Mouse (Mus musculus): ENCODE data around the gene Ptger1. TPM values are rescaled to one million over a fixed set of nuclear protein-coding genes. Genes with fewer than 3 reads are reported as not detected.
A peak's percentile ranks its signal among the peaks of the same experiment; 100 is the strongest.

Gene Ptger1
- polyA plus RNA-seq, 1 experiment, result 0.50 TPM

GRCm38 (mm10) chr8:83664096-83664495 is 2.4 kb upstream of the Ptger1 start:
- no peak for DNase-seq
- H3K36me3 ChIP-seq (ENCODE audit: control insufficient read depth, insufficient read depth, low read length), result peaks cover 1% of the 10 kb centered on the region
- peaks cover 6% of the 10 kb centered on the region for H3K4me1 ChIP-seq (replicated peaks; ENCODE audit: control insufficient read depth, insufficient read depth, low read length)
- H3K27me3 ChIP-seq (ENCODE audit: control insufficient read depth, insufficient read depth, low read length), result no peaks in the 10 kb centered on the region
- H3K27ac ChIP-seq (ENCODE audit: control insufficient read depth, insufficient read depth, low read length), result no peak overlapping the region
- 93% methylated on average over 13 of the region's 13 CpGs for WGBS
- TF ChIP-seq POLR2A (IDR thresholded peaks at IDR 0.05; ENCODE audit: control insufficient read depth, extremely low read depth, insufficient read depth, low read length, poor library complexity) (no peak), CTCF (IDR thresholded peaks at IDR 0.05; ENCODE audit: borderline replicate concordance, control insufficient read depth, extremely low read depth, insufficient read depth, low read length, poor library complexity) (no peak)
- H3K4me3 ChIP-seq (ENCODE audit: control insufficient read depth, insufficient read depth, low read length), result no peak overlapping the region

- Histone ChIP-seq H3K36me3 (ENCODE audit: control insufficient read depth, insufficient read depth, low read length) (peaks cover 11% of the 10 kb centered on the region), H3K27me3 (ENCODE audit: control insufficient read depth, insufficient read depth, low read length) (no peaks in the 10 kb centered on the region), H3K27ac (ENCODE audit: control insufficient read depth, insufficient read depth, low read length) (no peak overlapping the region), H3K4me3 (ENCODE audit: control insufficient read depth, insufficient read depth, low read length) (no peak overlapping the region), H3K4me1 (replicated peaks; ENCODE audit: control insufficient read depth, insufficient read depth, low read length) (peaks cover 6% of the 10 kb centered on the region)
- no peak for DNase-seq
- WGBS, result 71% methylated on average over 2 of the region's 2 CpGs
- TF ChIP-seq POLR2A (IDR thresholded peaks at IDR 0.05; ENCODE audit: control insufficient read depth, extremely low read depth, insufficient read depth, low read length, poor library complexity) (no peak), CTCF (IDR thresholded peaks at IDR 0.05; ENCODE audit: borderline replicate concordance, control insufficient read depth, extremely low read depth, insufficient read depth, low read length, poor library complexity) (no peak)
Observed at GRCm38 (mm10) chr8:83664931-83665625, 1.4 kb upstream of the Ptger1 start.

GRCm38 (mm10) chr8:83666866-83667234 is 372 bp downstream of the Ptger1 start:
- Histone ChIP-seq H3K36me3 (ENCODE audit: control insufficient read depth, insufficient read depth, low read length) (peaks cover 29% of the 10 kb centered on the region), H3K27me3 (ENCODE audit: control insufficient read depth, insufficient read depth, low read length) (no peaks in the 10 kb centered on the region), H3K4me3 (ENCODE audit: control insufficient read depth, insufficient read depth, low read length) (no peak overlapping the region), H3K4me1 (replicated peaks; ENCODE audit: control insufficient read depth, insufficient read depth, low read length) (peaks cover 6% of the 10 kb centered on the region), H3K27ac (ENCODE audit: control insufficient read depth, insufficient read depth, low read length) (no peak overlapping the region)
- TF ChIP-seq POLR2A (IDR thresholded peaks at IDR 0.05; ENCODE audit: control insufficient read depth, extremely low read depth, insufficient read depth, low read length, poor library complexity) (no peak), CTCF (IDR thresholded peaks at IDR 0.05; ENCODE audit: borderline replicate concordance, control insufficient read depth, extremely low read depth, insufficient read depth, low read length, poor library complexity) (no peak)
- DNase-seq, result no peak
- 94% methylated on average over 3 of the region's 3 CpGs for WGBS

GRCm38 (mm10) chr8:83667526-83667925 is 1.0 kb downstream of the Ptger1 start:
- peaks cover 4% of the 10 kb centered on the region for H3K4me1 ChIP-seq (replicated peaks; ENCODE audit: control insufficient read depth, insufficient read depth, low read length)

GRCm38 (mm10) chr8:83668010-83668916 is 1.8 kb downstream of the Ptger1 start:
- peak; percentile 75; the same call in 1 of the 2 replicates for TF ChIP-seq CTCF (IDR thresholded peaks at IDR 0.05; ENCODE audit: borderline replicate concordance, control insufficient read depth, extremely low read depth, insufficient read depth, low read length, poor library complexity)
- no peak for TF ChIP-seq POLR2A (IDR thresholded peaks at IDR 0.05; ENCODE audit: control insufficient read depth, extremely low read depth, insufficient read depth, low read length, poor library complexity)
- 57% methylated on average over 80 of the region's 80 CpGs for WGBS
- Histone ChIP-seq H3K27ac (ENCODE audit: control insufficient read depth, insufficient read depth, low read length) (no peak overlapping the region), H3K4me3 (ENCODE audit: control insufficient read depth, insufficient read depth, low read length) (0 out of 2 replicates have a peak overlapping the region, but pooled peaks have one; percentile 8), H3K36me3 (ENCODE audit: control insufficient read depth, insufficient read depth, low read length) (peaks cover 43% of the 10 kb centered on the region), H3K4me1 (replicated peaks; ENCODE audit: control insufficient read depth, insufficient read depth, low read length) (0 out of 2 replicates have a peak, but pooled peaks cover 3% of the 10 kb centered on the region), H3K27me3 (ENCODE audit: control insufficient read depth, insufficient read depth, low read length) (no peaks in the 10 kb centered on the region)
- peak; percentile 71 for DNase-seq

More at GRCm38 (mm10) chr8:83667526-83667925, 1.0 kb downstream of the Ptger1 start:
- H3K27me3 ChIP-seq (ENCODE audit: control insufficient read depth, insufficient read depth, low read length), result no peaks in the 10 kb centered on the region
- 86% methylated on average over 10 of the region's 10 CpGs for WGBS
- DNase-seq, result no peak
- TF ChIP-seq POLR2A (IDR thresholded peaks at IDR 0.05; ENCODE audit: control insufficient read depth, extremely low read depth, insufficient read depth, low read length, poor library complexity) (no peak), CTCF (IDR thresholded peaks at IDR 0.05; ENCODE audit: borderline replicate concordance, control insufficient read depth, extremely low read depth, insufficient read depth, low read length, poor library complexity) (no peak)
- H3K27ac ChIP-seq (ENCODE audit: control insufficient read depth, insufficient read depth, low read length), result no peak overlapping the region
- H3K4me3 ChIP-seq (ENCODE audit: control insufficient read depth, insufficient read depth, low read length), result no peak overlapping the region
- H3K36me3 ChIP-seq (ENCODE audit: control insufficient read depth, insufficient read depth, low read length), result peaks cover 35% of the 10 kb centered on the region

GRCm38 (mm10) chr8:83669013-83669412 is 2.5 kb downstream of the Ptger1 start:
- peaks cover 50% of the 10 kb centered on the region for H3K36me3 ChIP-seq (ENCODE audit: control insufficient read depth, insufficient read depth, low read length)
- H3K27ac ChIP-seq (ENCODE audit: control insufficient read depth, insufficient read depth, low read length), result no peak overlapping the region
- H3K4me3 ChIP-seq (ENCODE audit: control insufficient read depth, insufficient read depth, low read length), result no peak overlapping the region
- H3K4me1 ChIP-seq (replicated peaks; ENCODE audit: control insufficient read depth, insufficient read depth, low read length), result 0 out of 2 replicates have a peak, but pooled peaks cover 3% of the 10 kb centered on the region
- no peaks in the 10 kb centered on the region for H3K27me3 ChIP-seq (ENCODE audit: control insufficient read depth, insufficient read depth, low read length)
- no peak for DNase-seq
- 95% methylated on average over 16 of the region's 16 CpGs for WGBS
- TF ChIP-seq POLR2A (IDR thresholded peaks at IDR 0.05; ENCODE audit: control insufficient read depth, extremely low read depth, insufficient read depth, low read length, poor library complexity) (no peak), CTCF (IDR thresholded peaks at IDR 0.05; ENCODE audit: borderline replicate concordance, control insufficient read depth, extremely low read depth, insufficient read depth, low read length, poor library complexity) (no peak)
